9 mouse cellular contexts compared by ENCODE assay signal in genomic region chr14:27102720-27103119, GRCm38 (mm10). TPM values are rescaled to one million over a fixed set of nuclear protein-coding genes. Genes with fewer than 3 reads are reported as not detected.
DNase-seq lines count a peak whose midpoint lies in the region; ATAC-seq and TF ChIP-seq lines count a peak whose summit lies in the region.
"Had no signal": no experiment of that assay in that cellular context is flagged by ENCODE, and none has a peak within 500 bp of the region (broad histone marks: within the 10 kb centered on the region; RNA-seq: fewer than 3 reads in every experiment).

No protein-coding gene starts in this region.

- H3K4me2 ChIP-seq in hindbrain, postnatal 0 days (ENCODE audit: low read depth, low read length), result no peak overlapping the region
- H3K4me2 ChIP-seq in hindbrain, embryonic 14.5 days (replicated peaks), result no peak overlapping the region
- no peak overlapping the region for H3K4me2 ChIP-seq in neural tube, embryonic 15.5 days
- H3K4me2 ChIP-seq: lung, embryonic 14.5 days had no signal

- peaks cover 8% of the 10 kb centered on the region; the same call in 1 of the 2 replicates for H3K36me3 ChIP-seq in hindbrain, postnatal 0 days (ENCODE audit: insufficient read depth, low read length)
- peaks cover 12% of the 10 kb centered on the region for H3K36me3 ChIP-seq in hindbrain, embryonic 14.5 days (replicated peaks; ENCODE audit: control insufficient read depth, insufficient read depth)
- no peaks in the 10 kb centered on the region for H3K36me3 ChIP-seq in neural tube, embryonic 15.5 days

- no peaks in the 10 kb centered on the region for H3K9me3 ChIP-seq in hindbrain, postnatal 0 days (ENCODE audit: low read length)
- no peaks in the 10 kb centered on the region for H3K9me3 ChIP-seq in hindbrain, embryonic 14.5 days (ENCODE audit: control insufficient read depth, low read length)
- no peaks in the 10 kb centered on the region for H3K9me3 ChIP-seq in neural tube, embryonic 15.5 days (replicated peaks)

- no peak for TF ChIP-seq CTCF in hindbrain, postnatal 0 days (IDR thresholded peaks at IDR 0.05; ENCODE audit: low read depth)
- TF ChIP-seq CTCF in brain, embryonic 14.5 days (IDR thresholded peaks at IDR 0.05; ENCODE audit: borderline replicate concordance, extremely low read depth, insufficient read depth, insufficient read length), result no peak

- no peaks in the 10 kb centered on the region for H3K27me3 ChIP-seq in hindbrain, postnatal 0 days (ENCODE audit: insufficient read depth, low read length)
- no peaks in the 10 kb centered on the region for H3K27me3 ChIP-seq in hindbrain, embryonic 14.5 days (ENCODE audit: control insufficient read depth, insufficient read depth, low read length)
- no peaks in the 10 kb centered on the region for H3K27me3 ChIP-seq in neural tube, embryonic 15.5 days (replicated peaks)

- 0 out of 2 replicates have a peak, but pooled peaks cover 3% of the 10 kb centered on the region for H3K4me1 ChIP-seq in hindbrain, postnatal 0 days (ENCODE audit: insufficient read depth, low read length)
- no peaks in the 10 kb centered on the region; the same call in 1 of the 2 replicates for H3K4me1 ChIP-seq in hindbrain, embryonic 14.5 days (replicated peaks; ENCODE audit: control insufficient read depth, insufficient read depth, low read length)
- peaks cover 18% of the 10 kb centered on the region for H3K4me1 ChIP-seq in neural tube, embryonic 15.5 days

- WGBS in hindbrain, postnatal 0 days, result 45% methylated on average over 6 of the region's 6 CpGs
- WGBS in hindbrain, embryonic 14.5 days, result 56% methylated on average over 6 of the region's 6 CpGs
- WGBS in neural tube, embryonic 15.5 days, result 54% methylated on average over 6 of the region's 6 CpGs

- no peak overlapping the region for H3K9ac ChIP-seq in hindbrain, postnatal 0 days (replicated peaks; ENCODE audit: low read length)
- H3K9ac ChIP-seq in hindbrain, embryonic 14.5 days, result no peak overlapping the region
- no peak overlapping the region for H3K9ac ChIP-seq in neural tube, embryonic 15.5 days (replicated peaks)
- H3K9ac ChIP-seq: lung, embryonic 14.5 days had no signal

- peak; percentile 67; the same call in 1 of the 2 replicates for ATAC-seq in hindbrain, postnatal 0 days
- no peak for ATAC-seq in hindbrain, embryonic 14.5 days (ENCODE audit: low FRiP score)
- no peak for ATAC-seq in neural tube, embryonic 15.5 days (ENCODE audit: low FRiP score)

- DNase-seq in hindbrain, postnatal 0 days (ENCODE audit: low spot score), result peak; percentile 40
- no peak for DNase-seq in hindbrain, embryonic 14.5 days (ENCODE audit: low spot score)
- DNase-seq in brain, embryonic 14.5 days (ENCODE audit: low read depth), result peak; percentile 36
- peak; percentile 34 to 48 for DNase-seq in layer of hippocampus, adult 8-10 months (ENCODE audit: low spot score in 2 of 2)
- no peak for DNase-seq in thymus, postnatal 10 days (ENCODE audit: low spot score in 2 of 2)
- DNase-seq in heart, adult 8-10 months (ENCODE audit: low spot score), result no peak
- DNase-seq: kidney, adult 11 months; lung, embryonic 14.5 days had no signal

- no peak for TF ChIP-seq POLR2A in brain, embryonic 14.5 days (IDR thresholded peaks at IDR 0.05; ENCODE audit: borderline replicate concordance, extremely low read depth, insufficient read depth, insufficient read length, poor library complexity, severe bottlenecking)

- no peak overlapping the region for H3K4me3 ChIP-seq in hindbrain, postnatal 0 days (ENCODE audit: low read length)
- no peak overlapping the region for H3K4me3 ChIP-seq in hindbrain, embryonic 14.5 days (replicated peaks; ENCODE audit: low read length)
- no peak overlapping the region for H3K4me3 ChIP-seq in neural tube, embryonic 15.5 days (replicated peaks)

- peak overlapping the region; percentile 32; the same call in 1 of the 2 replicates for H3K27ac ChIP-seq in hindbrain, postnatal 0 days
- no peak overlapping the region for H3K27ac ChIP-seq in hindbrain, embryonic 14.5 days
- H3K27ac ChIP-seq in neural tube, embryonic 15.5 days (replicated peaks), result peak overlapping the region; percentile 52

RNA-seq across cellular contexts. Expression of gene Arhgef3, which starts 12.0 kb away (rescaled TPM):
- total RNA-seq in hindbrain, postnatal 0 days (2014; rRNA removed), result 19.8 and 21.9 TPM in 2 replicates
- polyA plus RNA-seq in hindbrain, postnatal 0 days (2015; fragmentation: Nextera tagmentation; extraction: Ambion mirVana), result 16.8 and 17.7 TPM in 2 replicates
- 11.8 and 17.3 TPM in 2 replicates for polyA plus RNA-seq in hindbrain, embryonic 14.5 days (2014; fragmentation: Nextera tagmentation; extraction: Ambion mirVana)
- polyA plus RNA-seq in brain, embryonic 14.5 days (2012; rRNA removed), result 2.5 and 4.9 TPM in 2 replicates
- 10 to 100 TPM; 68.5 to 86.1 (median 79.8) TPM for total RNA-seq in layer of hippocampus, adult 8-10 months (2022)
- 13.6 and 13.7 TPM in 2 replicates for polyA plus RNA-seq in neural tube, embryonic 15.5 days (2015; fragmentation: Nextera tagmentation; extraction: Ambion mirVana)
- total RNA-seq in heart, adult 8-10 months (2022), result 10 to 100 TPM; 19.5 to 27.9 (median 23.9) TPM

Comparison
In these comparisons a context has a peak if more than half of its experiments do, and no peak if none do; other contexts are left out.
1. DNase-seq: peak in hindbrain, postnatal 0 days (single experiment), brain, embryonic 14.5 days (single experiment) and layer of hippocampus, adult 8-10 months (2 of 2); none in hindbrain, embryonic 14.5 days (single experiment), thymus, postnatal 10 days (0 of 2) and heart, adult 8-10 months (single experiment).